Mouse (Mus musculus): ENCODE results near the gene Grin1. TPM values are rescaled to one million over a fixed set of nuclear protein-coding genes. Genes with fewer than 3 reads are reported as not detected.
"Not testable (repeated sequence)": the region's sequence is repeated elsewhere in the genome, so short reads cannot be mapped to it uniquely, and the experiment has no call there.

The Grin1 gene
- total RNA-seq, 4 experiments from 2014 or later, result 13.0 to 21.3 (median 17.8) TPM

DNA sequence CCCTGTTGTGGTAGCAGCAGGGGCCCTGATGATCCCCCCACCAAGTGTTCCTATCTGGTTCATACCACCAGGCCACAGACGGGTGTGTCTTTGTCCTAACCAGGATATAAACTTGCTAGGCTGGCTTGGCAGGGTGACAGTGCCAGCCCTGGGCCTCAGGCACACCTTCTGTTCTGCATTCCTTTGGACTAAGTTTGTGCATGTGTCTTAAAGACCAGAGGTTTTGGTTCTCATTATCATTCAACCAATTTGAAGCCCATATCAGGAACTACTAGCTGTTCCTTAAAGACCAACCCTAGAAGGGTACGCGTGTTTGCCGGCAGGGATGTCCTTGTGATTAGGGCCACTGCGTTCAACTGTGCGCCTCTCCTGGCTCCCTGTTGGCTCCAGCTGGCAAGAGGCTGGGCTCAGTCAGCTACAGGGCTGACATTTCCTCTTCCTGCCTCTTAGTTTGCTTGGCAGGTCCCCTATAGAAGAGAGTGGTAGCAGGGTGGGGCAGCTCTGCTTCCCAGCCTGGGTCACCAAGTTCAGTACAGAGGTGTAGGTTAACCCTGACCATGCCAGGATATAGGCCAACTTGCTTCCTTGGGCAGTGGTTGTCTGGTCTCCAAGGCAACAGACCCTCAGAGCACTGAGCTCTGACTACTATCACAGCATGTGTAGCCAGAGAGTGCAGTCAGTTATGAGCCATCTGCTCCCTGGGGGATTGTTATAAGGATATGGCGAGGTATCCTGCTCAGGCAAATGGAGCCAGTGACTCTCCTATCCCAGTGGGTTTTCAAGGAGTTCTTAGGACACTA is 31.9 kb downstream of the Grin1 start:
- no peak for DNase-seq

DNA sequence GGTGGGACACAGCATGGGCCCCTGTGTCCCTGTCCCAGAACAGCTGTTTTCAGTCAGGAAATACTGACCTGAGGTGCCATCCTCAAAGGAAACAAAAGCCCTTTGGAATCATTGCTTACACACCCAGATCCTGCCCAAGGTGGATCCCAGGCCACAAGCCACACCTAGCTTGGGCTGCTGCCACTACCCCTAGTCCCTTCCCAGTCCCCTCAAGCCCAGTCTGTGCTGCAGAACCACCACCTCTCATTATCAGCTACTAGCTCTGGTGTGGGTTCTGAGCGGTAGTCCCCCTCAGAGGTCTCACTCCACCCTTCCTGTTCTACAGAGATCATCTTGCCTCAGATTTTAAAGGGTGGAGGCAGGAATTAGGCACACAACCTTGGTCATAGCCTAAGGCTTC is 32.7 kb downstream of the Grin1 start:
- no peak for DNase-seq

DNA sequence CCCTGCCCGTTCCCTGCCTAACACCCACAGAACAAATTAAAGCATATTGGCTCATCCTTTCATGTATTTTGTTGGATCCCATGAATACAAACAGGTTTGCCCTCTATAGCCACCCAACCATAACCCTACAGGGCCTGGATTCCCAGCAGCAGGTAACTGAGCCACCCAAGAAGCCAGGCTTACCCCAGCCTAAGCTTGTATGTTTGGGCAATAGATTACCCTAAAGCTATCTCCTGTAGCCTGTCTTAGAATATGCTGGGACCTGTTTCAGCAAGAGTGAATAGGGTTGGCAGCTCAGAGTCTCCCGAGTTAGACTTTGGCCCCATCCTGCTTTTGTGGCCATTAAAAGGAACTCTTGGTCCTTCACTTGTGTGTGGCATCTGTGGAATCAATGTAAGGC is 33.4 kb downstream of the Grin1 start:
- DNase-seq, result no peak

DNA sequence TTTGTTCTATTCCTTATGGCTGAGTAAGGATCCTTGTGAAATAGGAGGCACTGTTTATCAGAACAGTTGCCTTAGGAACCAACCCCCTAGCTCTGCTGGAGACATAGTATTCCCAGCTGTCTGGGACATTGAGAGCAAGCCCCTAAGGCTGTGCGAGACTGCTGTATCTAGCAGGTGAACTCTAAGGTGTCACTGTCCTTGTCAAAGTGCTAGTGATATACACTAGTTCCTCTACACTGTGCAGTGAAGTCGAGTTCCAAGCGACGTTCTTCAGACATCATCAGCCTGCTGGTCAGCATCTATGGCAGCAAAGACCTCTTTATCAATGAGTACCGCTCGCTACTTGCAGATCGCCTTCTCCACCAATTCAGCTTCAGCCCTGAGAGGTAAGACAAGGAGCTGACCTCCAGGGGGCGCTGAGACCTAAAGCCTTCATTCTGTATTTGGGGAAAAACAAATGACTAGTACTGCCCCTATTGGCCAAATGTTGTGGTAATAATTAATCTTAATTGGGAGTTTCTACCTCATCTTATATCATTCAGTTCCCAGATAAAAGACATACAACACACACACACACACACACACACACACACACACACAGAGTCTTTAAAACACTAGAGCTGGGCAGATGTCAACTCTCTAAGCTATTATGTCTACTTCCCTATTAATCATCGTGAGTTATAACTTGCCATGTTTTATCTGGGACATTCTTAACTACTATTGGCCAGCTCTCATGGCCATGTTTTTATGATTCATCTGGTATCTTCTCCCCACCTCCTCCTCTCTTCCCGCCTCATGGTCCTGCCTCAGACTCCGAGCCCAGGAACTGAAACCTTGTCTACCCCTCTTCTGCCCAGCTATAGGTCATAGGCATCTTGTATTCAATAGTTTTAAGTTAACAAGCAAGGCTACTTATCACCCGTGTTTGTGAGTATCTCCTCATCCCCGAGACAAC is 39.8 kb downstream of the Grin1 start:
- no peak for DNase-seq

DNA sequence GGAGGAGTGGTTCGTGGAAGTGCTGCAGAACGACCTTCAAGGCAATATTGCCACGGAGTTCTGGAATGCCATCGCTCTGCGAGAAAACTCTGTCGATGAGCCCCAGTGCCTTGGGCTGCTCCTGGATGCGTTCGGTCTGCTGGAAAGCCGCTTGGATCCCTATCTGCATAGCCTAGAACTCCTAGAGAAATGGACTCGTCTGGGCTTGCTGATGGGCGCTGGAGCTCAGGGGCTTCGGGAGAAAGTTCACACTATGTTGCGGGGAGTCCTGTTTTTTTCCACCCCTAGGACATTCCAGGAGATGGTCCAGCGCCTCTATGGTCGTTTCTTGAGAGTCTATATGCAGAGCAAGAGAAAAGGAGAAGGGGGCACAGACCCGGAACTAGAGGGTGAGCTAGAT is 46.0 kb downstream of the Grin1 start:
- DNase-seq, result no peak

DNA sequence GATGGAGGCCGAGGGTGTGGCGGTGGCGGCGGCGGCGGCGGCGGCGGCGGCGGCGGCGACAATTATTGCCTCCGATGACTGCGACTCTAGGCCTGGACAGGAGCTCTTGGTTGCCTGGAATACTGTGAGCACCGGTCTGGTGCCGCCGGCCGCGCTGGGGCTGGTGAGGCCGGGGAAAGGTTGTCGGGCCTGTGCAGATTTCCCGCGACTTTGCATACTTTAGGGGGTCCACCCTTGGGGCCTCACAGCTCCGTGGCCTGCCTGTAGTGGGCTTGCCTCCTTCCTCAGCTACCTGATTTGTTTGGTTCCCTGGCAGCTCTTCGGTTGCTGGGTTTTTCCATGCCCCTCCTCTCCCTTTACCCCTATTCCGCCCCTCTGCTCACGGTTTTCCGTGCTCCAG is 46.5 kb downstream of the Grin1 start:
- DNase-seq, result no peak

DNA sequence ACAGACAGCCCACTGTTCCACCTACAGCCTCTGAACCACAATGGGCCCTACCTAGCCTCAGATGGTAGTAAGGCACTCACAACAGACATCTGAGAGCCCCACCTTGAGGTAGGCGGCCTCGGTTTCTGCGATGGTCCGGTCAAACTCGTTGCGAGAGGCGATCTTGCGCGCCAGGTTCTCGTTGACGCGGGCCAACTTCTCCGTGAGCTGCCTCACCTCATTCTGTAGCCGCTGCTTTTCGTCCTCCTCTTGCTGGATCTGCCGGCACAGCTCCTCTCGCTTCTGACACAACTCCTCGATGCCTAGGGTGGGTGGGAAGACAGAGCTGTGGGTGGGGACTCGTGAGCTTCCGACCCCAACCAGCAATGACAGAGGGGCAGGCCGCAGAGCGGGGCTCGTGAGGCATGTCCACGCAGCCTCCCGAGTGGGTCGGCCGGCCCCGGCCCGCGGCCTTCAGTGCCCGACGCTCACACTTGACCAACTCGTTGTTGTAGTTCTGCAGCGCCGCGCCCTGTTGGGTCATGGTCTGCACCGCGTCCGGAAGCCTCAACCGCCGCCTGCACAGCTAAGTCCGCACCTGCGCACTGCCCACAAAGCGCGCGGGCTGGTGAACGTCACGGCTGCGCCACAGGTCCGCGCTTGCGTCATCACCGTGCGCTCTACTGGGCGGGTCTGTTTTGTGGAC is 47.0 kb downstream of the Grin1 start, which contains the start of the genes Ssna1 and Anapc2:
TSS of gene Ssna1 (minus strand) at position 612 of the 685 bp plus-strand sequence.
TSS of gene Anapc2 (plus strand) at position 652 of the 685 bp plus-strand sequence.
- DNase-seq, result peak; percentile 96

DNA sequence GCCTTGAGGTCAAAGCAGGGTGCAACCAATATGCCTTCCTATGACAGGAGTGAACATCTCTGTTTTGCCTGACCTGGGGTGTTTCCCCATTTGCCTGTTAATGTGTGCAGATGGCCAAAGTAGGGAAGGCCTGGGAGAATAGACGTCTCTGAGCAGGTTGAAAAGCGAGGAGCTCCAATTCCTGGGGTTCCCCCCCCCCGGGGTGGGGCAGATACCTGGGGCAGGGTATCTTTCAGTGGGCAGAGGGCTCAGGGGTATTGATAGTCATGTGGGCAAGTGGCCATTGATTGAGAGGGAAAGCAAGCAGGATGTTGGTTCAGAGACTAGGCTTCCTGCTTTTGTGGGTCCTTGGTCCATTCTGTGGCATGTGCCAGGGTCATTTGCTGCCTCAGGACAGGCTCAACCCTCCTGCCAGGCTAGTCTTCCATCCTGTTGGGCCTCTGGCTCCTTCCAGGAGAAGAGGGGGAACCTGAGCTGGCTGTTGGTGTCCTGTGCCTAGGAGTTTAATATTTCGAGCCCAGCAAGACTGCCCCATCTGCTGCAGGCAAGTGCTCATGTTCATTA is 51.2 kb downstream of the Grin1 start:
- DNase-seq, result no peak

DNA sequence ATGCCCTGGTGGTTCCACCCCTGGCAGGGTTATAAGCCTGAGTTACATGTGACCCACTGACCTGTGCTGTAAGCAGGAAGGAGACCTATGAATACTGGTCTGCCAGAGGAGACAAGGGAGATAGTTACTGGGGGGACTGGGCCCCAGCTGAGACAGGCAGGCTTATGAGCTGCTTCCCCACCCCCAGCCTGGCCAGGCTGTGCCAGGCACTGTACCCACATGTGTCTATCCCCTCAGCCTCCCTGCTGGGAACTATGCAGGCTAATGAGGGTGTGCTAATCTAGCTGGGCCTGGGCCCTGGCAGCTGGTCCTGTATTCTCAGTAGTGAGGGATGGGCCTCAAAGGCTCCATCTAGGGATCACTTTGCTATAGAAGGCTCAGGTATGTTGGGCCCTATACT is 51.7 kb downstream of the Grin1 start:
- no peak for DNase-seq

DNA sequence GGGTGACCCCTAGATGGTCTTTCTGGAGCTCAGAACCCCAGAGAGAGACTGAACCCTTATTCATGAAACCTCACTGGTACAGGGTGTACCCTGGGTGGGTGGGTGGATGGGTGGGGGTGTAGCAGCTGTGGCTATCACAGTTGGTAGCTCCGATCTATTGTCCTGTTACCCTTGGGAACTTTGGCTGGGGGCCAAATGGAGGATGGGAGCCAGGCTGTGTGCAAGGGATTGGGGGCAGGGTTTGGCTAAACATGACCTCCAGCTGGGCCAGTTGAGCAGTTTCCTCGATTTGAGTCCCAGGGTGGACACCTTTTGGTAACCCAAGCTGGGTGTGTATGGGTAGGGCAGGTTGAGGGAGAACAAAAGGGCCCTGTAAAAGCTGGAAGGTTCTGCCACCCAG is 52.3 kb downstream of the Grin1 start:
- DNase-seq, result no peak

DNA sequence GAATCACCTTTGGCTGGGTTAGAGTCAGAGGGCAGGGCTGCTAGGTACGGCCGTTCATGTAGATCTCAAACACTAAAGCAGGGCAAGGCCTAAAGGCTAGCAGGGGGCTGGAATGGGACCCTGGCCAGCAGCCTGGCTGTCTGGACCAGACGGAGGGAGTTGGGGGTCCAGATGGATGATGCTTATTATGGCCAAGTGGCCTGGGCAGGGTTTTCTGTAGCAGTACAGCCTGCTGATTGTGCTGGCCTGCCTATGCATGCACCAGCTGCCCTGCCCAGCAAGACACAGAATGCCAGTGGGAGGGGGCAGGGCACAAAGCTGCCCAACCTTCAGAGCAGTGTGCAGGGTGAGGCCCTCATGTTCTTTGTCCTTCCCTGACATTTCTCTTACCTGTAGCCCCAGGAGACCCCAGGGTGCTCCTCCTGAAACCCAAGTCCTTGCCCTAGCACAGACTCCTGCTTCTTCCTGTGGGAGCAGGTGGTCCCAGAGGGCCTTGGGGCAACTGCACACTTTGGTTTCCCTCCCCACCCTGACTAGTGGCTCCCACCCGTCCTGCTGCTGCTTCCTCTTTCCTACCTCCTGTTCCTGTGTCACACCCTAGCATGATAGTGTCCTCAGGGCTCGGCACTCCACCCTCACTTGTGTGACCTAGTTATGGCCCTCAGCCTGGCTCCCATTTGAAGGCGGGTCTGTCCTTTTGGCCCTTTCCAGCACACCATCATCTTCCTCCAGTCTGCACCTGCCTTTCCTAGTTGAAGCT is 52.9 kb downstream of the Grin1 start:
- DNase-seq, result no peak

DNA sequence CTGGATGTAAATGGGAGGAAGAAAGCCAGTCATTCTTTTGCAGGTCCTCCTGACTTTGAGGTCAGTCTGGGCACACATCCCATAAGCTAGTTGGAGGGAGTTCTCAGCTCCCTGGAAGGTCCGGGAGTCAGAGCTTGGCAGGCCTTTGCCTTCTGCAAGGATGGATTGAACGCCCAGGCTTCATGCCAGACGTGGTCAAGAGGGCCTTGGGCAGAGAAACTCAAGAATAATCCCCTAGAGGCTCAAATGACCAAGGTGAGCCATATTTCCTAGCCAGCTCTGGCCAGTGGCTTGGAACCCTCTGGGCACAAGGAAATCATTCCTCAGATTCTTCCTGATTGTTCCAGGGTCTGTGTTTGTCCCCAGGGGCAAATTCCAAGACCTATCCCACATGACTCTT is 54.1 kb downstream of the Grin1 start:
- DNase-seq, result no peak

DNA sequence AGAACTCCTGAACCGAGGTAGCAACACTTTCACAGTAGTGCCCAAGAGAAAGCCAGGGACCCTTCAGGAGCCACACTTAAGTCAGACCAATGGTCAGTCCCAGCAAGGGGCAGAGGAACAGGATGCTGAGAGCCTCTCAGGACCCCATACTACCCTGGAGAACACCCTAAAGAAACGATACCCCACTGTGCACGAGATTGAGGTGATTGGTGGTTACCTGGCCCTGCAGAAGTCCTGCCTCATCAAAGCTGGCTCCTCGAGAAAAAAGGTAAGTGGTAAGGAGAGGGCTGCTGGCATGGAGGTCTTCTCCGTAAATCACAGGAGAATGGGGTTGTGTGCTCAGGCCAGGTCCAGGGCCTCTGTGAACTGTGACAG is 54.7 kb downstream of the Grin1 start:
- no peak for DNase-seq

DNA sequence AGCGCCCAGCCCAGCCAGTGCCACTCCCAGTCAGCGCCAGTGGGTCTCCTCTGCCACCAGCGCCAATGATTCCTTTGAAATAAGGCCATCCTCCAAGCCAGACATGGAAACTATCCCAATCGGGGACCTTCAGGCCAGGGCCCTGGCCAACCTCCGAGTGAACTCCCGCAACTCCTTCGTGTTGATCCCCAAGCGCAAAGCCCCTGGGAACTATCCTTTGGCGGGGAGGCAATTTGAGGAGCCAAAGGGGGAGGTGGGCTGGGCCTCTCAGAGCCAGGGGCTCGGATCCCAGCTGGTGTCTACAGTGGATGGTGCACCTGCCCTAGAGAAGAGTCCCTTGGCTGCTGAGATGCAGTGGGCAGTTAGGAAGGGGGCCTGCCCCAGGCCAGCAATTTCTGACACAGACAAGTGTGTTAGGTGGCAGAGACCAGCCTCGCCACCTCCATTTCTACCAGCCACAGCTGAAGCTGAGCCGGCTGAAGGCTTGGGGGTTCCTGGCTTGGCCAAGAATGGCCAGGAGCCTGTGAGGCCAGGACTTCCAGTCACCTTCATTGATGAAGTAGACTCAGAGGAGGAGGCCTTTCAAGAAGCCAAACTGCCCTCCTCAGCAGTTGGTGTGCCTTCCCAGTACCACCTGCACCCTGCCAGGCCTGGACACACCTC is 55.2 kb downstream of the Grin1 start:
- no peak for DNase-seq

DNA sequence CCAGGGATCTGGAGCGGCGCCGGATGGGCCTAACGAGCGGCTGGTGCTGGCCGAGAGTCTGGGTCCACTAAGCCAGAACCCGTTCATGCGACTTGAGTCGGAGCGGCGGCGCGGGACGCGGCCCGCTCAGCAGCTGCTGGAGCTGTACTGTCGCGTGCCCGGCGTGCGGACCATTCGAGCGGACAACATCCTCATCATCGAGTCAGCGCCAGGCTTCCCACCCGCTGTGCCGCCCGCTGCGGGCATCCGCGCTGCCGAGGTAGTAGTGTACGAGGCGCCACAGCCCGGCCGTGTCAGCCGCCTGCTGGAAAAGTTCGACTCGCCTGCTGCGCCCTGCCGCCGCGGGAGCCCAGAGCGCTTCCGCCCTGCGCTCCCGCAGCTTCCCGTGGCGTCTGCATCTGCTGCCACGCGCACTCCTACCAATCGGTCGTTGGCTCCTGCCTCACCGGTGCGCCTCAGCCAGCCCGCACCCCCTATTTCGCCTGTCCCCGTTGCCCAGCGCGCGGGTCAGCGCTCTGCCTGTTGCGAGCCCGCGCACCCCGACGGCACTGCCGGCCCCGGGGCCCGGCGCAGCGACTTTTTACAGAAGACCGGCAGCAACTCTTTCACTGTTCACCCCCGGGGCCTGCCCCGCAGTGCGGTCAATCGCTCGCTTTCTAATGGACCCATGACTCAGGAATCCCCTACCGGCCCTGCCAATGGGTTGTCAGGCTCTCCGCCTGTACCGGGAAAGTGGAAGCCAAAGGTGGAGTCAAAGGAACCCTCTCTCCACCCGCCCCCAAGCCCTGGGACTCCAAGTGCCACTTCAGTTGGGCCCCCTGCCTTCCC is 56.0 kb downstream of the Grin1 start:
- DNase-seq, result no peak

DNA sequence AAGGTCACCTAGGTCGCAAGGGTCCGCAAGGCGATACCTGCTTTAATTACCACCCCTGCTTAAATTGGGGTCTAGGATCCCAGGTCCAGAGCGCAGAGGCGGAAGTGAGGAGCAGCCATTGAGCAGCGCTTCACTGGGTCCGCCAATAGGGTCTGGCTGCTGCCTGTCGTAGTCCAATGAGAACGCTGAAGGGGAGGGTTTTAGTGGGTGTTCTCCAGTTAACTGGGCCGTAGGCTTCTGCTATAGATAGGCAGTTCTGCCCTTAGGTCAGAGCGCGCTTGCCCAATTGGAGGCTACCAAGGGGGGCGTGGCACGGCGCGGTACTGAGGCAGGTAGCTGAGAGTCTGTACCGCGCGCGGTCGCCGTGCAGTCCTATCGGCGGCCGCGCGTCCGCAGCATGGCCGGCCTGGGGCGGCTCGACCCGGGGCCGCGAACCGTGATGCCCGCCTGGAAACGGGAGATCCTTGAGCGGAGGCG is 56.7 kb downstream of the Grin1 start, which contains the start of gene Tprn:
TSS of gene Tprn (plus strand) at position 328 of the 477 bp plus-strand sequence.
- peak; percentile 95 for DNase-seq

DNA sequence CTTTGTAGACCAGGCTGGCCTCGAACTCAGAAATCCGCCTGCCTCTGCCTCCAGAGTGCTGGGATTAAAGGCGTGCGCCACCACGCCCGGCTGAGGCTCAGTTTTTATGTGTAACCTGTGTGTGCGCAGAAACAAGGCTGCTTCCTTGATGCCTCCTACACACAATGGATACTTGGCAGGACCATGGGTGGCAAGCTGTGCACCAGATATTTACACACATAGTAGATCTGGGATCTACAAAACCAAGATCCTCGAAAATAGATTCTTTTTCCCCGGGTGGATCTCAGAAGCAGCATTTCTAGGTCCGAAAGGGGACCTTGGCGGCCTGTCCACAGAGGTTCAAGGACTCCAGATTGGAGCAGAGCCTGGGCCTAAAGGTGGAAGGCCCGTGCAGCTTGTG is 57.1 kb downstream of the Grin1 start:
- DNase-seq, result no peak

DNA sequence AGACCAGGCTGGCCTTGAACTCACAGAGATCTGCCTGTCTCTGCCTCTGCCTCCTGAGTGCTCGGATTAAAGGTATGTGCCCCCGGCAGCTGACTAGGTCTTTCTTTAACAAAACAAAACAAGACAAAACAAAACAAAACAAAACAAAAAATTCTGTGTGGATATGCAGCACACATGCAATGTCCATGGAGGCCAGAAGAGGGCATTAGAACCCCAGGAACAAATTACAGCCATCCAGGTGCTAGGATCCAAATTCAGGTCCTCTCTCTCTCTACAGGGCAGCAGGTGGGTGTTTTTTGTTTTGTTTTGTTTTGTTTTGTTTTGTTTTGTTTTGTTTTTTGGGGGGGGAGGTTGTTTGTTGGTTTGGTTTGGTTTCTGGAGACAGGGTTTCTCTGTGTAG is 60.1 kb downstream of the Grin1 start:
- no peak for DNase-seq

DNA sequence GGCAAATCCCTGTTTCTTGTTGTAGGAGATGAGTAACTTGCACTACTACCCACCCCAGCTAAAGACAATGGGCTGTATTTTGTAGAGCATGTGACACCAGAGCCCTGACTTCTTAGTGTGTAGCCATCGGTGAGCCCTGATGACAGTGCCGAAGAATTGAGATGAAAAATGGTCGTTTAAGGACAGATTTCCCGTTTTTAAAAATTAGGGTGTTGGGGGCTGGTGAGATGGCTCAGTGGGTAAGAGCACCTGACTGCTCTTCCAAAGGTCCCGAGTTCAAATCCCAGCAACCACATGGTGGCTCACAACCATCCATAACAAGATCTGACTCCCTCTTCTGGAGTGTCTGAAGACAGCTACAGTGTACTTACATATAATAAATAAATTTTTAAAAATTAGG is 61.7 kb downstream of the Grin1 start:
- DNase-seq, result not testable (repeated sequence)
